8 mouse cellular contexts compared by ENCODE assay signal in genomic region chr19:5490313-5490897, GRCm38 (mm10). TPM values are rescaled to one million over a fixed set of nuclear protein-coding genes. Genes with fewer than 3 reads are reported as not detected.
A peak's percentile ranks its signal among the peaks of the same experiment; 100 is the strongest.
DNase-seq lines count a peak whose midpoint lies in the region; ATAC-seq and TF ChIP-seq lines count a peak whose summit lies in the region.

Gene Cfl1 (plus strand): TSS chr19:5490455.

- H3K27ac ChIP-seq in embryonic fibroblast, embryonic 13.5 days (ENCODE audit: insufficient read depth, low read length): peak within 1 kb of the TSS; percentile 93
- peak within 1 kb of the TSS; percentile 98 for H3K27ac ChIP-seq in kidney, embryonic 14.5 days (ENCODE audit: low read depth, low read length)
- peak within 1 kb of the TSS; percentile 99 for H3K27ac ChIP-seq in limb, embryonic 15.5 days

- under 1% methylated on average over 60 of the region's 62 CpGs for WGBS in kidney, embryonic 14.5 days
- under 1% methylated on average over 62 of the region's 62 CpGs for WGBS in limb, embryonic 15.5 days

- DNase-seq in 416B (ENCODE audit: low read depth): peak; percentile 97
- peak; percentile 75 to 89 for DNase-seq in adrenal gland, postnatal 4 days (ENCODE audit: low spot score in 2 of 2)
- DNase-seq in heart, adult 9 months (ENCODE audit: low spot score in 2 of 2): peak; percentile 96 to 97
- peak; percentile 90 for DNase-seq in monocyte, adult 2 months (ENCODE audit: low read depth in 1 of 2, low spot score in 2 of 2)
- peak; percentile 97 for DNase-seq in spleen, postnatal 36 days (ENCODE audit: low spot score in 2 of 2)

- peaks cover 37% of the 10 kb centered on the region for H3K36me3 ChIP-seq in kidney, embryonic 14.5 days (ENCODE audit: control insufficient read depth, insufficient read depth, low read length)
- H3K36me3 ChIP-seq in limb, embryonic 15.5 days: peaks cover 35% of the 10 kb centered on the region

- H3K9ac ChIP-seq in kidney, embryonic 14.5 days (ENCODE audit: low read depth, low read length): peak within 1 kb of the TSS; percentile 96
- peak within 1 kb of the TSS; percentile 87 for H3K9ac ChIP-seq in limb, embryonic 15.5 days

- H3K9me3 ChIP-seq in kidney, embryonic 14.5 days (ENCODE audit: control insufficient read depth, low read length): no peaks in the 10 kb centered on the region
- H3K9me3 ChIP-seq in limb, embryonic 15.5 days: no peaks in the 10 kb centered on the region

- H3K4me3 ChIP-seq in embryonic fibroblast, embryonic 13.5 days (ENCODE audit: insufficient read depth, low read length): peak within 1 kb of the TSS; percentile 72
- peak within 1 kb of the TSS; percentile 97 for H3K4me3 ChIP-seq in kidney, embryonic 14.5 days (ENCODE audit: low read length)
- H3K4me3 ChIP-seq in limb, embryonic 15.5 days: peak within 1 kb of the TSS; percentile 99

- peak within 1 kb of the TSS; percentile 81 for H3K4me2 ChIP-seq in kidney, embryonic 14.5 days (replicated peaks; ENCODE audit: low read depth, low read length)
- peak within 1 kb of the TSS; percentile 70 for H3K4me2 ChIP-seq in limb, embryonic 15.5 days

- TF ChIP-seq POLR2A in embryonic fibroblast, embryonic 13.5 days (IDR thresholded peaks at IDR 0.05; ENCODE audit: low read depth, low read length): peak; percentile 96

- no peak for TF ChIP-seq CTCF in embryonic fibroblast, embryonic 13.5 days (IDR thresholded peaks at IDR 0.05; ENCODE audit: borderline replicate concordance, insufficient read depth, low read length)

- no peaks in the 10 kb centered on the region for H3K27me3 ChIP-seq in kidney, embryonic 14.5 days (ENCODE audit: control insufficient read depth, insufficient read depth, low read length)
- no peaks in the 10 kb centered on the region for H3K27me3 ChIP-seq in limb, embryonic 15.5 days

- peak; percentile 60 for ATAC-seq in kidney, embryonic 14.5 days (ENCODE audit: low FRiP score, low TSS enrichment)
- peak; percentile 75 for ATAC-seq in limb, embryonic 15.5 days (ENCODE audit: insufficient number of reproducible peaks, low FRiP score, low TSS enrichment, low read depth)

- peaks cover 4% of the 10 kb centered on the region; the same call in 1 of the 2 replicates for H3K4me1 ChIP-seq in embryonic fibroblast, embryonic 13.5 days (ENCODE audit: control insufficient read depth, insufficient read depth, low read length)
- peaks cover 21% of the 10 kb centered on the region; the same call in 1 of the 2 replicates for H3K4me1 ChIP-seq in kidney, embryonic 14.5 days (ENCODE audit: control insufficient read depth, insufficient read depth, low read length)
- peaks cover 44% of the 10 kb centered on the region for H3K4me1 ChIP-seq in limb, embryonic 15.5 days

RNA-seq across cellular contexts. Expression of gene Cfl1, which starts in this region (rescaled TPM):
- 100 to 1,000 TPM; 789 to 859 TPM for total RNA-seq in adrenal gland, postnatal 4 days (2021)
- 1,890 and 1,995 TPM in 2 replicates for polyA plus RNA-seq in embryonic fibroblast, embryonic 13.5 days (2011; ENCODE audit: insufficient read length, low read depth, missing spikeins)
- 3,114 and 3,144 TPM in 2 replicates for polyA plus RNA-seq in kidney, embryonic 14.5 days (2014; fragmentation: Nextera tagmentation; extraction: Ambion mirVana)
- 2,209 and 2,356 TPM in 2 replicates for polyA plus RNA-seq in limb, embryonic 15.5 days (2015; fragmentation: Nextera tagmentation; extraction: Ambion mirVana)

Comparison
In these comparisons a context has a peak if more than half of its experiments do, and no peak if none do; other contexts are left out.
1. Peak in every context shown above with its lines: DNase-seq, ATAC-seq, H3K4me3 ChIP-seq and H3K27ac ChIP-seq.